Mouse (Mus musculus): ENCODE data around the gene Ccnl1. TPM values are rescaled to one million over a fixed set of nuclear protein-coding genes. Genes with fewer than 3 reads are reported as not detected.

Gene Ccnl1
- polyA plus RNA-seq (2012; fragmentation: generic; extraction: Trizol): 12.8 TPM

GRCm38 (mm10) chr3:65958102-65958839 lies at the start of gene Ccnl1:
Gene Ccnl1, minus strand, starts transcription at chr3:65958249.
- Histone ChIP-seq H3K36me3 (ENCODE audit: control insufficient read depth, insufficient read depth) (peaks cover 38% of the 10 kb centered on the region), H3K79me2 (ENCODE audit: control insufficient read depth, insufficient read depth) (peaks cover 42% of the 10 kb centered on the region), H3K27me3 (ENCODE audit: control insufficient read depth, insufficient read depth, insufficient read length) (no peaks in the 10 kb centered on the region), H3ac (ENCODE audit: control insufficient read depth, insufficient read length) (peak within 1 kb of the TSS; percentile 88), H3K4me3 (peak within 1 kb of the TSS; percentile 97), H3K4me2 (ENCODE audit: low read depth) (peak within 1 kb of the TSS; percentile 98)
- TF ChIP-seq MAX (IDR thresholded peaks at IDR 0.05; ENCODE audit: low read depth): no peak
- peak in 2 of 3 experiments; percentile 4 to 52 for TF ChIP-seq MYOG (IDR thresholded peaks at IDR 0.05; ENCODE audit: control insufficient read depth in 1 of 3, insufficient read depth in 1 of 3, insufficient read length in 2 of 3, low read depth in 2 of 3)
- peak; percentile 0 for TF ChIP-seq TCF3 (IDR thresholded peaks at IDR 0.05; ENCODE audit: insufficient read length, low read depth)
- peak; percentile 73 for TF ChIP-seq SRF (IDR thresholded peaks at IDR 0.05; ENCODE audit: control insufficient read depth, insufficient read length, low read depth)
- TF ChIP-seq E2F4 (IDR thresholded peaks at IDR 0.05; ENCODE audit: insufficient read depth): peak; percentile 55
- TF ChIP-seq CEBPB (IDR thresholded peaks at IDR 0.05; ENCODE audit: insufficient read depth, poor library complexity, severe bottlenecking): no peak
- TF ChIP-seq TCF12 (IDR thresholded peaks at IDR 0.05; ENCODE audit: insufficient read depth, poor library complexity, severe bottlenecking): no peak
- peak; percentile 97 for TF ChIP-seq POLR2AphosphoS2 (IDR thresholded peaks at IDR 0.05; ENCODE audit: insufficient read length, low read depth)
- peak in 2 of 3 experiments; percentile 51 to 67 for TF ChIP-seq MYOD1 (IDR thresholded peaks at IDR 0.05; ENCODE audit: control insufficient read depth in 1 of 3, insufficient read length in 2 of 3, low read depth in 2 of 3)
- peak; percentile 94 for TF ChIP-seq POLR2A (IDR thresholded peaks at IDR 0.05; ENCODE audit: insufficient read length, low read depth)
- no peak for TF ChIP-seq USF1 (IDR thresholded peaks at IDR 0.05; ENCODE audit: low read depth)
- TF ChIP-seq REST (IDR thresholded peaks at IDR 0.05; ENCODE audit: insufficient read depth, insufficient read length): peak; percentile 44

GRCm38 (mm10) chr3:66004989-66005388 lies 46.9 kb upstream of the Ccnl1 start:
- TF ChIP-seq MYOD1 (IDR thresholded peaks at IDR 0.05; ENCODE audit: control insufficient read depth in 1 of 3, insufficient read length in 2 of 3, low read depth in 2 of 3) (no peak), POLR2A (IDR thresholded peaks at IDR 0.05; ENCODE audit: insufficient read length, low read depth) (no peak), TCF12 (IDR thresholded peaks at IDR 0.05; ENCODE audit: insufficient read depth, poor library complexity, severe bottlenecking) (no peak), E2F4 (IDR thresholded peaks at IDR 0.05; ENCODE audit: insufficient read depth) (no peak), SRF (IDR thresholded peaks at IDR 0.05; ENCODE audit: control insufficient read depth, insufficient read length, low read depth) (no peak), MYOG (IDR thresholded peaks at IDR 0.05; ENCODE audit: control insufficient read depth in 1 of 3, insufficient read depth in 1 of 3, insufficient read length in 2 of 3, low read depth in 2 of 3) (no peak)
- Histone ChIP-seq H3K79me2 (ENCODE audit: control insufficient read depth, insufficient read depth) (no peaks in the 10 kb centered on the region), H3K4me3 (no peak overlapping the region), H3K36me3 (ENCODE audit: control insufficient read depth, insufficient read depth) (no peaks in the 10 kb centered on the region), H3K27me3 (ENCODE audit: control insufficient read depth, insufficient read depth, insufficient read length) (no peaks in the 10 kb centered on the region), H3ac (ENCODE audit: control insufficient read depth, insufficient read length) (no peak overlapping the region), H3K4me2 (ENCODE audit: low read depth) (no peak overlapping the region)

- Histone ChIP-seq H3K4me3 (no peak overlapping the region), H3K27me3 (ENCODE audit: control insufficient read depth, insufficient read depth, insufficient read length) (no peaks in the 10 kb centered on the region), H3K79me2 (ENCODE audit: control insufficient read depth, insufficient read depth) (no peaks in the 10 kb centered on the region), H3K36me3 (ENCODE audit: control insufficient read depth, insufficient read depth) (no peaks in the 10 kb centered on the region), H3K4me2 (ENCODE audit: low read depth) (no peak overlapping the region), H3ac (ENCODE audit: control insufficient read depth, insufficient read length) (no peak overlapping the region)
- no peak for TF ChIP-seq E2F4 (IDR thresholded peaks at IDR 0.05; ENCODE audit: insufficient read depth)
- no peak for TF ChIP-seq POLR2A (IDR thresholded peaks at IDR 0.05; ENCODE audit: insufficient read length, low read depth)
Measured at GRCm38 (mm10) chr3:66004220-66004951, 46.3 kb upstream of the Ccnl1 start.

- TF ChIP-seq POLR2AphosphoS2 (IDR thresholded peaks at IDR 0.05; ENCODE audit: insufficient read length, low read depth): no peak
- TF ChIP-seq REST (IDR thresholded peaks at IDR 0.05; ENCODE audit: insufficient read depth, insufficient read length): no peak
- no peak for TF ChIP-seq TCF3 (IDR thresholded peaks at IDR 0.05; ENCODE audit: insufficient read length, low read depth)
- TF ChIP-seq SRF (IDR thresholded peaks at IDR 0.05; ENCODE audit: control insufficient read depth, insufficient read length, low read depth): no peak
- TF ChIP-seq E2F4 (IDR thresholded peaks at IDR 0.05; ENCODE audit: insufficient read depth): no peak
- TF ChIP-seq MYOD1 (IDR thresholded peaks at IDR 0.05; ENCODE audit: control insufficient read depth in 1 of 3, insufficient read length in 2 of 3, low read depth in 2 of 3): no peak
- TF ChIP-seq USF1 (IDR thresholded peaks at IDR 0.05; ENCODE audit: low read depth): no peak
- no peak for TF ChIP-seq TCF12 (IDR thresholded peaks at IDR 0.05; ENCODE audit: insufficient read depth, poor library complexity, severe bottlenecking)
- TF ChIP-seq MYOG (IDR thresholded peaks at IDR 0.05; ENCODE audit: control insufficient read depth in 1 of 3, insufficient read depth in 1 of 3, insufficient read length in 2 of 3, low read depth in 2 of 3): no peak
- no peak for TF ChIP-seq MAX (IDR thresholded peaks at IDR 0.05; ENCODE audit: low read depth)
- TF ChIP-seq POLR2A (IDR thresholded peaks at IDR 0.05; ENCODE audit: insufficient read length, low read depth): no peak
- TF ChIP-seq CEBPB (IDR thresholded peaks at IDR 0.05; ENCODE audit: insufficient read depth, poor library complexity, severe bottlenecking): no peak
- Histone ChIP-seq H3K4me2 (ENCODE audit: low read depth) (no peak overlapping the region), H3K4me3 (no peak overlapping the region), H3K36me3 (ENCODE audit: control insufficient read depth, insufficient read depth) (no peaks in the 10 kb centered on the region), H3ac (ENCODE audit: control insufficient read depth, insufficient read length) (no peak overlapping the region), H3K27me3 (ENCODE audit: control insufficient read depth, insufficient read depth, insufficient read length) (no peaks in the 10 kb centered on the region), H3K79me2 (ENCODE audit: control insufficient read depth, insufficient read depth) (no peaks in the 10 kb centered on the region)
Measured at GRCm38 (mm10) chr3:66000400-66000799, 42.4 kb upstream of the Ccnl1 start.
